Mouse (Mus musculus) MEL (cell line): ENCODE data around the gene Hoxd4. TPM values are rescaled to one million over a fixed set of nuclear protein-coding genes. Genes with fewer than 3 reads are reported as not detected.

ENCODE experiments used
- DNase-seq: peaks from one replicate; pipeline ENCODE4 v3.0.0; 2011; ENCODE audit warnings: low read depth, low spot score
- H3K27ac ChIP-seq: 2 replicates; pipeline ENCODE4 v1.5.1; 2012; ENCODE audit warnings: low read depth, mild to moderate bottlenecking, control low read depth, low read length, moderate library complexity; ENCODE audit not compliant: control insufficient read depth
- H3K27me3 ChIP-seq, 2 experiments: fragments of 150-350 bp in 1 of 2; sonication (generic) in 1 of 2; 2 replicates each; pipeline ENCODE4 v1.6.1; 2012; ENCODE audit warnings: low read length in 2 of 2, mild to moderate bottlenecking in 2 of 2, improper control_type of control experiment in 1 of 2, moderate library complexity in 1 of 2; ENCODE audit not compliant: insufficient read depth in 2 of 2, control insufficient read depth in 1 of 2
- H3K36me3 ChIP-seq, 2 experiments: 2 replicates each; pipeline ENCODE4 v1.6.1; 2012 to 2014; ENCODE audit warnings: low read length in 2 of 2, improper control_type of control experiment in 1 of 2, inconsistent platforms in 1 of 2, mild to moderate bottlenecking in 1 of 2; ENCODE audit not compliant: insufficient read depth in 2 of 2, control insufficient read depth in 1 of 2
- H3K4me1 ChIP-seq, 2 experiments: fragments of 150-350 bp in 1 of 2; sonication (generic) in 1 of 2; 2 replicates each; pipeline ENCODE4 v1.6.1; 2012; ENCODE audit warnings: low read length in 2 of 2, improper control_type of control experiment in 1 of 2, mild to moderate bottlenecking in 1 of 2; ENCODE audit not compliant: insufficient read depth in 2 of 2, control insufficient read depth in 1 of 2
- H3K4me3 ChIP-seq, 2 experiments: fragments of 150-350 bp in 1 of 2; sonication (generic) in 1 of 2; 2 replicates each; pipeline ENCODE4 v1.5.1; 2012; ENCODE audit warnings: low read depth in 2 of 2, low read length in 2 of 2, mild to moderate bottlenecking in 2 of 2, moderate library complexity in 2 of 2, control low read depth in 1 of 2, improper control_type of control experiment in 1 of 2; ENCODE audit not compliant: control insufficient read depth in 1 of 2, insufficient read depth in 1 of 2
- H3K79me2 ChIP-seq: 2 replicates; pipeline ENCODE4 v1.6.1; 2012; ENCODE audit warnings: mild to moderate bottlenecking, low read length, moderate library complexity; ENCODE audit not compliant: control insufficient read depth, poor library complexity, insufficient read depth
- H3K9ac ChIP-seq: 2 replicates; pipeline ENCODE4 v1.6.1; 2012; ENCODE audit warnings: low read depth, mild to moderate bottlenecking, control low read depth, low read length, moderate library complexity; ENCODE audit not compliant: control insufficient read depth, poor library complexity, severe bottlenecking
- H3K9me3 ChIP-seq: fragments of 150-350 bp; sonication (generic); replicated peaks from 2 replicates; pipeline ENCODE4 v1.6.1; 2012; ENCODE audit warnings: mild to moderate bottlenecking, low read length, improper control_type of control experiment, moderate library complexity; ENCODE audit not compliant: insufficient read depth
- CHD2 ChIP-seq: IDR thresholded peaks from 2 replicates; pipeline ENCODE4 v1.6.1; 2011; ENCODE audit warnings: low read length, improper control_type of control experiment
- ELF1 ChIP-seq: IDR thresholded peaks from 2 replicates; pipeline ENCODE4 v1.6.1; 2014; ENCODE audit warnings: low read depth, mild to moderate bottlenecking, inconsistent platforms, low read length, improper control_type of control experiment, moderate library complexity
- EP300 ChIP-seq, 2 experiments: IDR thresholded peaks; 2 replicates each; pipeline ENCODE4 v1.6.1; 2011; ENCODE audit warnings: improper control_type of control experiment in 2 of 2, low read length in 2 of 2, low read depth in 1 of 2, mild to moderate bottlenecking in 1 of 2
- GABPA ChIP-seq: IDR thresholded peaks from 2 replicates; pipeline ENCODE4 v1.6.1; 2012; ENCODE audit warnings: low read depth, mild to moderate bottlenecking, inconsistent platforms, low read length, improper control_type of control experiment, moderate library complexity
- GATA1 ChIP-seq: IDR thresholded peaks from 2 replicates; pipeline ENCODE4 v1.6.1; 2011; ENCODE audit warnings: low read depth, low read length, improper control_type of control experiment
- JUND ChIP-seq: IDR thresholded peaks from 2 replicates; pipeline ENCODE4 v1.6.1; 2011; ENCODE audit warnings: low read depth, mild to moderate bottlenecking, improper control_type of control experiment, low read length
- MAX ChIP-seq: IDR thresholded peaks from 2 replicates; pipeline ENCODE4 v1.6.1; 2011; ENCODE audit warnings: low read length, improper control_type of control experiment
- MAZ ChIP-seq: IDR thresholded peaks from 2 replicates; pipeline ENCODE4 v1.6.1; 2012; ENCODE audit warnings: low read depth, mild to moderate bottlenecking, inconsistent platforms, low read length, improper control_type of control experiment
- POLR2AphosphoS5 ChIP-seq: IDR thresholded peaks from 2 replicates; pipeline ENCODE4 v1.6.1; 2012; ENCODE audit warnings: low read depth, borderline replicate concordance, mild to moderate bottlenecking, inconsistent platforms, low read length, moderate library complexity, mixed read lengths
- RCOR1 ChIP-seq: IDR thresholded peaks from 2 replicates; pipeline ENCODE4 v1.6.1; 2012; ENCODE audit warnings: low read depth, mild to moderate bottlenecking, inconsistent platforms, low read length, improper control_type of control experiment
- SIN3A ChIP-seq: IDR thresholded peaks from 2 replicates; pipeline ENCODE4 v1.6.1; 2012; ENCODE audit warnings: low read length, improper control_type of control experiment, inconsistent platforms
- TBP ChIP-seq: IDR thresholded peaks from 2 replicates; pipeline ENCODE4 v1.8.0; 2011; ENCODE audit warnings: low read depth, low read length, improper control_type of control experiment
- USF2 ChIP-seq, 2 experiments: IDR thresholded peaks; 2 replicates each; pipeline ENCODE4 v1.6.1; 2011 to 2012; ENCODE audit warnings: improper control_type of control experiment in 2 of 2, low read length in 2 of 2, borderline replicate concordance in 1 of 2, inconsistent platforms in 1 of 2, low read depth in 1 of 2, mild to moderate bottlenecking in 1 of 2; ENCODE audit not compliant: insufficient read depth in 1 of 2
- ZNF384 ChIP-seq: IDR thresholded peaks from 2 replicates; pipeline ENCODE4 v1.6.1; 2012; ENCODE audit warnings: low read depth, mild to moderate bottlenecking, inconsistent platforms, low read length, improper control_type of control experiment
- polyA plus RNA-seq, 2 experiments: library from polyadenylated mRNA; stranded (reverse) in 1 of 2; unstranded in 1 of 2; fragments of >175 nt in 1 of 2; fragments of >200 nt in 1 of 2; gene quantifications; 2 replicates each; pipeline versions ENCODE4 v1.2.1 to v1.2.4; 2012; ENCODE audit warnings: low replicate concordance in 2 of 2, low read depth in 1 of 2; ENCODE audit not compliant: insufficient read length in 2 of 2, insufficient read depth in 1 of 2, missing spikeins in 1 of 2
- total RNA-seq: library from RNA; depleted of rRNA; stranded (reverse); fragments of 300-350 nt; gene quantifications from 2 replicates; pipeline ENCODE4 v1.2.3, GENCODE M21; 2012

Hoxd4 gene
- total and polyA plus RNA-seq, 3 experiments: not detected

- Histone ChIP-seq H3K4me1 (no peaks in the 10 kb centered on the region; a peak in 2 of 4 replicates), H3K27ac (no peak overlapping the region), H3K79me2 (peaks cover 6% of the 10 kb centered on the region; the same call in 1 of the 2 replicates), H3K27me3 (peaks cover 0 to 1% of the 10 kb centered on the region in 2 experiments; a peak in 1 of 4 replicates), H3K36me3 (peaks cover 0 to 2% of the 10 kb centered on the region in 2 experiments; a peak in 1 of 4 replicates), H3K9me3 (no peaks in the 10 kb centered on the region), H3K4me3 (no peak overlapping the region), H3K9ac (no peak overlapping the region)
- peak; percentile 81 for TF ChIP-seq ZNF384
- TF ChIP-seq JUND: no peak
- TF ChIP-seq SIN3A: no peak
- no peak for TF ChIP-seq USF2 (IDR thresholded peaks at IDR 0.05; ENCODE audit: borderline replicate concordance in 1 of 2, insufficient read depth in 1 of 2, low read depth in 1 of 2, low read length in 2 of 2)
- DNase-seq: no peak
These were observed 2.0 kb upstream of the Hoxd4 start for GRCm38 (mm10) chr2:74709465-74710419.

DNA sequence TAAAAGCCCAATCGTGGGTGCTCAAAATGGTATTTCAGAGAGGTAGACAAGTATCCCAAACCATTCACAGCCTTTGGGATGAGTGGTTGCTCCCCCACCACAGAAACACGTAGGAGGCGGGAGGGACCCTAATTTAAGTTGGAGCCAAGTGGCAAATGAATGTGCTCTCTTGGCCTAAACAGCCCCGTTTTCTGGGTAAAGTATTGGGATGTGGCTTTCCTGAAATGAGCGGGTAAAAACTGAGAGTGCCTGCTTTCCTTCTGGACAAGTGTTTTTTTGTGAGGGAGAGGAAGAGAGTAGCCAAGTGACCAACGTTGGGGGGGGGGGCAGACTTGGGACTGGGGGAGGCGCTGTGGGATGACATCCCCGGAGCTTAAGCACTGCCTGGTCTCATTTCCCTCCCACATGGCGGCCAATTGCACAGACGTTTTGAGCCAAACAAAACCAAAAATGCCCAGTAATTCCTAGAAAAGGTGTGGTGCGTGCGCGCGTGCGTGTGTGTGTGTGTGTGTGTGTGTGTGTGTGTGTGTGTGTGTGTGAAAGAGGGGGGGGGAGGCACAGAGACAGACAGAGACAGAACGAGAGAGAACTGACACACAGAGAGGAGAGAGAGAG is 693 bp upstream of the Hoxd4 start:
- H3K4me3 ChIP-seq: no peak overlapping the region
- peaks cover 0 to 1% of the 10 kb centered on the region in 2 experiments; a peak in 1 of 4 replicates for H3K27me3 ChIP-seq

DNA sequence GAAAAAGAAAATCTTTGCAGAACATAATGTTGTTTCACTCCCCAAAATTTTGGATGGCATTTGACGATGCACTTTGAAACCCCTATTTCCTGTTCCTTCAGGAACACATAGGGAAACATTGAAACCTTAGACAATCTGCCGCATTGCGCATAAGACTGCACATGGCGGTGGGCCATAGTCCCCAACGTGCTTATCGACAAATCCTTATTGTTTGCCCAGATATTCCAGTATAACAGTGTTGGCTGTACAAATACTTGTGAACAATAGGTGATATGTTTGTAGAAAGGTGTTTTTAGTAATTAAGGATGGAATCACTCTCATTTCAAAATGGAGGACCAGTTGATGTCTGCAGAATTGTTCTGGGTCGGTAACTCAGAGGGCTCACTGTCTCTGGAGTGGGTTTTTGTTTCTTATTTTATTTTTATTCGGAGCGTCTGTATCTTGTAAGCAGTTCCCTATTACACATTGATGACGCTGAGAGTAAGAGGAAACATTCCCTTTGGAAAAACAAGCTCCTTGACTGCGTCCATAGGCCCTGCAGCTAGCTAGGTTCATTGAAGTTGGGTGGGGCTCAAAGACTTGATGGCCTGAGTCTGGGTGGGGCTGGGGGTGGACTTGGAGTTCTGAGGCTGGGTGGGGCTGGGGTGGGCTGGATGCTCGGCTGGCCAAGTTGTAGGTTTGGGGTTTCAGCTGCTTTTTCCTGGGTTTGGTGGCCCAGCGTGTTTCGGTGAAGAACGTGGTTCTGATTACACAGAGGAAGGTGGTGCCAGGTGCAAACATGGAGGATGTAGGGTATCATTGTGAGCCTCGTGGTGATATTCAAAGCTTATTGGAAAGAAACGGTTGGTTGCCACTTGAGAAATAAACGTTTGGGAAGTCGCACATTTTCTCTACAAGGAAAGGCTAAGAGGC is 1.8 kb downstream of the Hoxd4 start:
- no peak overlapping the region for H3K27ac ChIP-seq
- no peaks in the 10 kb centered on the region for H3K79me2 ChIP-seq
- no peak for DNase-seq
- no peaks in the 10 kb centered on the region for H3K9me3 ChIP-seq
- no peak for TF ChIP-seq RCOR1
- no peak for TF ChIP-seq GABPA
- TF ChIP-seq, all 39 proteins: peak for 0
- H3K4me1 ChIP-seq: no peaks in the 10 kb centered on the region
- no peak overlapping the region for H3K4me3 ChIP-seq
- no peaks in the 10 kb centered on the region for H3K36me3 ChIP-seq
- no peak overlapping the region for H3K9ac ChIP-seq
- peaks cover 0 to 1% of the 10 kb centered on the region in 2 experiments; a peak in 1 of 4 replicates for H3K27me3 ChIP-seq

More for the DNA sequence above, 693 bp upstream of the Hoxd4 start:
- no peaks in the 10 kb centered on the region; a peak in 2 of 4 replicates for H3K4me1 ChIP-seq
- no peak for DNase-seq
- H3K27ac ChIP-seq: no peak overlapping the region
- no peak overlapping the region for H3K9ac ChIP-seq
- peaks cover 0 to 2% of the 10 kb centered on the region in 2 experiments; a peak in 1 of 4 replicates for H3K36me3 ChIP-seq
- TF ChIP-seq EP300 (IDR thresholded peaks at IDR 0.05; ENCODE audit: low read depth in 1 of 2, low read length in 2 of 2): no peak
- no peak for TF ChIP-seq JUND
- no peak for TF ChIP-seq POLR2AphosphoS5
- TF ChIP-seq CHD2: no peak
- TF ChIP-seq TBP: no peak
- no peak for TF ChIP-seq GABPA
- TF ChIP-seq GATA1: no peak
- no peak for TF ChIP-seq ELF1
- TF ChIP-seq MAZ: no peak
- no peak for TF ChIP-seq MAX
- TF ChIP-seq, all 39 proteins: peak for 0
- H3K9me3 ChIP-seq: no peaks in the 10 kb centered on the region
- H3K79me2 ChIP-seq: no peaks in the 10 kb centered on the region
